Mouse (Mus musculus): Measurements from ENCODE around the gene Lrrc29. TPM values are rescaled to one million over a fixed set of nuclear protein-coding genes. Genes with fewer than 3 reads are reported as not detected.

The Lrrc29 gene
- polyA plus RNA-seq, 1 experiment from 2014 or later: 0.78 TPM

- WGBS: 84% methylated on average over 9 of the region's 9 CpGs
- Histone ChIP-seq H3K4me3 (replicated peaks) (no peak overlapping the region), H3K9me3 (no peaks in the 10 kb centered on the region), H3K27ac (no peak overlapping the region), H3K4me2 (no peak overlapping the region), H3K27me3 (no peaks in the 10 kb centered on the region), H3K9ac (no peak overlapping the region), H3K4me1 (peaks cover 21% of the 10 kb centered on the region), H3K36me3 (replicated peaks) (peaks cover 90% of the 10 kb centered on the region)
- peak; percentile 10; the same call in 1 of the 2 replicates for ATAC-seq (ENCODE audit: low FRiP score)
Measured at GRCm38 (mm10) chr8:105304325-105305210, 21.5 kb downstream of the Lrrc29 start.

- peaks cover 86% of the 10 kb centered on the region for H3K36me3 ChIP-seq (replicated peaks)
Measured at GRCm38 (mm10) chr8:105303874-105304273, 22.2 kb downstream of the Lrrc29 start.

GRCm38 (mm10) chr8:105303396-105303795, 22.7 kb downstream of the Lrrc29 start:
- Histone ChIP-seq H3K4me2 (no peak overlapping the region), H3K4me1 (peaks cover 28% of the 10 kb centered on the region), H3K4me3 (replicated peaks) (no peak overlapping the region), H3K27me3 (no peaks in the 10 kb centered on the region), H3K9ac (no peak overlapping the region), H3K36me3 (replicated peaks) (peaks cover 85% of the 10 kb centered on the region), H3K27ac (no peak overlapping the region), H3K9me3 (no peaks in the 10 kb centered on the region)
- no peak for ATAC-seq (ENCODE audit: low FRiP score)
- WGBS: 94% methylated on average over 8 of the region's 8 CpGs

More at GRCm38 (mm10) chr8:105303874-105304273, 22.2 kb downstream of the Lrrc29 start:
- no peak for ATAC-seq (ENCODE audit: low FRiP score)
- H3K27me3 ChIP-seq: no peaks in the 10 kb centered on the region
- H3K4me1 ChIP-seq: peaks cover 23% of the 10 kb centered on the region
- H3K4me3 ChIP-seq (replicated peaks): no peak overlapping the region
- no peak overlapping the region for H3K9ac ChIP-seq
- H3K27ac ChIP-seq: no peak overlapping the region
- WGBS: 86% methylated on average over 9 of the region's 9 CpGs
- H3K4me2 ChIP-seq: no peak overlapping the region
- H3K9me3 ChIP-seq: no peaks in the 10 kb centered on the region

- H3K27ac ChIP-seq: no peak overlapping the region
- H3K4me3 ChIP-seq (replicated peaks): no peak overlapping the region
- peaks cover 3% of the 10 kb centered on the region for H3K27me3 ChIP-seq
- no peak for ATAC-seq (ENCODE audit: low FRiP score)
- H3K4me2 ChIP-seq: no peak overlapping the region
- 94% methylated on average over 8 of the region's 8 CpGs for WGBS
- H3K4me1 ChIP-seq: peaks cover 27% of the 10 kb centered on the region
- H3K9ac ChIP-seq: no peak overlapping the region
- no peaks in the 10 kb centered on the region for H3K9me3 ChIP-seq
- H3K36me3 ChIP-seq (replicated peaks): peaks cover 57% of the 10 kb centered on the region
Measured at GRCm38 (mm10) chr8:105299962-105300361, 26.1 kb downstream of the Lrrc29 start.

- Histone ChIP-seq H3K9ac (peak overlapping the region; percentile 89), H3K4me3 (replicated peaks) (peak overlapping the region; percentile 86), H3K27ac (0 out of 2 replicates have a peak overlapping the region, but pooled peaks have one; percentile 59), H3K36me3 (replicated peaks) (peaks cover 44% of the 10 kb centered on the region), H3K27me3 (peaks cover 3% of the 10 kb centered on the region), H3K4me2 (peak overlapping the region; percentile 98), H3K4me1 (peaks cover 19% of the 10 kb centered on the region), H3K9me3 (no peaks in the 10 kb centered on the region)
- WGBS: 69% methylated on average over 18 of the region's 18 CpGs
- ATAC-seq (ENCODE audit: low FRiP score): no peak
Measured at GRCm38 (mm10) chr8:105298351-105299252, 27.5 kb downstream of the Lrrc29 start.

- Histone ChIP-seq H3K9ac (peak within 1 kb of the TSS; percentile 89), H3K27me3 (peaks cover 10% of the 10 kb centered on the region), H3K4me1 (peaks cover 19% of the 10 kb centered on the region), H3K4me3 (replicated peaks) (peak within 1 kb of the TSS; percentile 86), H3K4me2 (peak within 1 kb of the TSS; percentile 98), H3K27ac (peak within 1 kb of the TSS; percentile 59; the same call in 1 of the 2 replicates), H3K36me3 (replicated peaks) (peaks cover 36% of the 10 kb centered on the region), H3K9me3 (no peaks in the 10 kb centered on the region)
- WGBS: under 1% methylated on average over 58 of the region's 58 CpGs
- ATAC-seq (ENCODE audit: low FRiP score): peak; percentile 90
Measured at GRCm38 (mm10) chr8:105297511-105298192, 28.4 kb downstream of the Lrrc29 start, which contains the start of gene E2f4. TSS of gene E2f4 (plus strand) at chr8:105297663.

GRCm38 (mm10) chr8:105295895-105296573, 30.0 kb downstream of the Lrrc29 start, which contains the start of gene Exoc3l:
TSS of gene Exoc3l (minus strand) at chr8:105296101.
- no peak within 1 kb of the TSS for H3K27ac ChIP-seq
- peaks cover 20% of the 10 kb centered on the region for H3K27me3 ChIP-seq
- peaks cover 19% of the 10 kb centered on the region for H3K4me1 ChIP-seq
- H3K4me2 ChIP-seq: peak within 1 kb of the TSS; percentile 98
- H3K36me3 ChIP-seq (replicated peaks): peaks cover 20% of the 10 kb centered on the region
- no peak for ATAC-seq (ENCODE audit: low FRiP score)
- no peaks in the 10 kb centered on the region for H3K9me3 ChIP-seq
- peak within 1 kb of the TSS; percentile 86 for H3K4me3 ChIP-seq (replicated peaks)
- 74% methylated on average over 11 of the region's 11 CpGs for WGBS
- H3K9ac ChIP-seq: no peak within 1 kb of the TSS

GRCm38 (mm10) chr8:105295256-105295655, 30.8 kb downstream of the Lrrc29 start:
- no peak overlapping the region for H3K4me3 ChIP-seq (replicated peaks)
- H3K9me3 ChIP-seq: no peaks in the 10 kb centered on the region
- H3K4me2 ChIP-seq: no peak overlapping the region
- peaks cover 26% of the 10 kb centered on the region for H3K4me1 ChIP-seq
- H3K36me3 ChIP-seq (replicated peaks): peaks cover 13% of the 10 kb centered on the region
- ATAC-seq (ENCODE audit: low FRiP score): no peak
- H3K9ac ChIP-seq: no peak overlapping the region
- peaks cover 28% of the 10 kb centered on the region for H3K27me3 ChIP-seq
- 78% methylated on average over 11 of the region's 11 CpGs for WGBS
- H3K27ac ChIP-seq: no peak overlapping the region

GRCm38 (mm10) chr8:105294776-105295175, 31.3 kb downstream of the Lrrc29 start:
- Histone ChIP-seq H3K4me1 (peaks cover 31% of the 10 kb centered on the region), H3K27ac (no peak overlapping the region), H3K9me3 (no peaks in the 10 kb centered on the region), H3K36me3 (replicated peaks) (peaks cover 8% of the 10 kb centered on the region), H3K4me2 (no peak overlapping the region), H3K4me3 (replicated peaks) (no peak overlapping the region), H3K9ac (no peak overlapping the region), H3K27me3 (peaks cover 33% of the 10 kb centered on the region)
- WGBS: 61% methylated on average over 9 of the region's 9 CpGs
- no peak for ATAC-seq (ENCODE audit: low FRiP score)

GRCm38 (mm10) chr8:105293405-105293804, 32.7 kb downstream of the Lrrc29 start:
- H3K36me3 ChIP-seq (replicated peaks): no peaks in the 10 kb centered on the region
- H3K9me3 ChIP-seq: no peaks in the 10 kb centered on the region
- no peak for ATAC-seq (ENCODE audit: low FRiP score)
- no peak overlapping the region for H3K27ac ChIP-seq
- H3K9ac ChIP-seq: no peak overlapping the region
- H3K27me3 ChIP-seq: peaks cover 34% of the 10 kb centered on the region
- H3K4me3 ChIP-seq (replicated peaks): no peak overlapping the region
- H3K4me2 ChIP-seq: no peak overlapping the region
- H3K4me1 ChIP-seq: peaks cover 31% of the 10 kb centered on the region
- 78% methylated on average over 19 of the region's 19 CpGs for WGBS

GRCm38 (mm10) chr8:105292471-105292870, 33.6 kb downstream of the Lrrc29 start:
- Histone ChIP-seq H3K27me3 (peaks cover 34% of the 10 kb centered on the region), H3K9me3 (no peaks in the 10 kb centered on the region), H3K4me3 (replicated peaks) (no peak overlapping the region), H3K36me3 (replicated peaks) (no peaks in the 10 kb centered on the region), H3K4me1 (peaks cover 36% of the 10 kb centered on the region), H3K9ac (no peak overlapping the region), H3K27ac (no peak overlapping the region), H3K4me2 (no peak overlapping the region)
- 82% methylated on average over 7 of the region's 7 CpGs for WGBS
- no peak for ATAC-seq (ENCODE audit: low FRiP score)
